Mouse (Mus musculus) megakaryocyte, embryonic 14.5 days (primary cell): ENCODE data around the gene Depdc1b.

Experiments used
- FLI1 ChIP-seq: IDR thresholded peaks from 2 replicates; pipeline ENCODE4 v1.6.1; 2012; ENCODE audit warnings: low read length, inconsistent platforms, mixed read lengths
- GATA1 ChIP-seq: IDR thresholded peaks from 3 replicates; pipeline ENCODE4 v1.6.1; 2012; ENCODE audit warnings: mixed read lengths, low read length, inconsistent platforms, borderline replicate concordance

GRCm38 (mm10) chr13:108289436-108289835 lies 26.7 kb upstream of the Depdc1b start:
- no peak for TF ChIP-seq GATA1
- no peak for TF ChIP-seq FLI1
